Mouse (Mus musculus) intestine, embryonic 15.5 days (tissue): Measurements from ENCODE around the gene Miip. TPM values are rescaled to one million over a fixed set of nuclear protein-coding genes. Genes with fewer than 3 reads are reported as not detected.
A peak's percentile ranks its signal among the peaks of the same experiment; 100 is the strongest.

ENCODE experiments used
- ATAC-seq: fragments of 200-750 bp; cut with Nextera tagmentation; 2 replicates; pipeline ENCODE4 v1.8.0; 2017; ENCODE audit warnings: moderate TSS enrichment, moderate library complexity
- H3K27ac ChIP-seq: fragments of 300-500 bp; sonication (generic); 2 replicates; pipeline ENCODE4 v1.5.1; 2015; ENCODE audit warnings: mild to moderate bottlenecking, inconsistent platforms
- H3K27me3 ChIP-seq: fragments of 300-500 bp; sonication (generic); replicated peaks from 2 replicates; pipeline ENCODE4 v1.6.1; 2015; ENCODE audit warnings: inconsistent platforms
- H3K36me3 ChIP-seq: fragments of 300-500 bp; sonication (generic); 2 replicates; pipeline ENCODE4 v1.6.1; 2015; ENCODE audit warnings: inconsistent platforms
- H3K4me1 ChIP-seq: fragments of 300-500 bp; sonication (generic); replicated peaks from 2 replicates; pipeline ENCODE4 v1.6.1; 2015; ENCODE audit warnings: inconsistent platforms
- H3K4me2 ChIP-seq: fragments of 300-500 bp; sonication (generic); replicated peaks from 2 replicates; pipeline ENCODE4 v1.6.1; 2015; ENCODE audit warnings: mild to moderate bottlenecking, inconsistent platforms
- H3K4me3 ChIP-seq: fragments of 300-500 bp; sonication (generic); replicated peaks from 2 replicates; pipeline ENCODE4 v1.5.1; 2015; ENCODE audit warnings: inconsistent platforms
- H3K9ac ChIP-seq: fragments of 300-500 bp; sonication (generic); 2 replicates; pipeline ENCODE4 v1.6.1; 2015; ENCODE audit warnings: inconsistent platforms
- H3K9me3 ChIP-seq: fragments of 300-500 bp; sonication (generic); 2 replicates; pipeline ENCODE4 v1.6.1; 2016; ENCODE audit warnings: inconsistent platforms
- WGBS: fragments of 180-500 bp; shearing (Covaris S2); methylation state at CpG from one replicate; pipeline ENCODE4 v1.1.7; 2015; 5-methylcytosine and 5-hydroxymethylcytosine counted together
- polyA plus RNA-seq: library from polyadenylated mRNA; unstranded; fragments of >200 nt; fragmentation: Nextera tagmentation; extraction: Ambion mirVana; gene quantifications from 2 replicates; pipeline ENCODE4 v1.2.1, GENCODE M21; 2015

Miip gene
- polyA plus RNA-seq, result 33.1 and 35.6 TPM in 2 replicates

DNA sequence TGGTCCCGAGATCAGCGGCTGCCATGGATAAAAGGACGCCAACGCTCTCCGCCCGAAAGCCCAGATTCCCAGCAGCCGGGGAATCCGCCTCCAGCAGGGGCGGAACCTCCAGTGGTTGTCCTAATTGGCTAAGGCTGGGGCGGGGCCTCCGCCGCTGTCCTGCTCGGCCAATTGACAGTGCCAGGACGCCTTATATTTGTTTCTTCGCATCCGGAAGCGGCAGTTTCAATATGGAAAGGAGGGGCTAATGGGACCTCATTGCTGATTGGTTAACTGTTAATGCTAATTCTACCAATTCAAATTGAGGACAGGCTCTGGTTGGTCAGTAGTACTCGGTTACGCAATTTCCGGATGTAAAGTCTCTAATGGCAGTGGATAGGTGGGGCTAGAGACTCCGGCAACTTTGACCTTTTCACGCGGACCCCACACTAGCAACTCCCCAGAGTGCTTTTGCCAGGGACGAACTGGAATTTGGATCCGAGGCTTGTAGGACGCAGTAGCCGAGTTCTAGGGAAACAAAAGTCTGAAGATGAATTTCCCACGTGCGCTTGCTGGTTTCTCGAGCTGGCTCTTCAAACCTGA lies at the start of gene Miip, which contains the start of gene Fv1:
Gene Miip, minus strand, starts transcription at position 367 of the 582 bp plus-strand sequence.
Gene Fv1, plus strand, starts transcription at position 530 of the 582 bp plus-strand sequence.
- Histone ChIP-seq H3K4me3 (peak within 1 kb of the TSS; percentile 89), H3K27me3 (no peaks in the 10 kb centered on the region), H3K4me1 (peaks cover 14% of the 10 kb centered on the region), H3K9ac (peak within 1 kb of the TSS; percentile 84), H3K36me3 (peaks cover 23% of the 10 kb centered on the region), H3K4me2 (peak within 1 kb of the TSS; percentile 77), H3K9me3 (no peaks in the 10 kb centered on the region), H3K27ac (peak within 1 kb of the TSS; percentile 82)
- peak; percentile 99 for ATAC-seq
- under 1% methylated on average over 30 of the region's 30 CpGs for WGBS

DNA sequence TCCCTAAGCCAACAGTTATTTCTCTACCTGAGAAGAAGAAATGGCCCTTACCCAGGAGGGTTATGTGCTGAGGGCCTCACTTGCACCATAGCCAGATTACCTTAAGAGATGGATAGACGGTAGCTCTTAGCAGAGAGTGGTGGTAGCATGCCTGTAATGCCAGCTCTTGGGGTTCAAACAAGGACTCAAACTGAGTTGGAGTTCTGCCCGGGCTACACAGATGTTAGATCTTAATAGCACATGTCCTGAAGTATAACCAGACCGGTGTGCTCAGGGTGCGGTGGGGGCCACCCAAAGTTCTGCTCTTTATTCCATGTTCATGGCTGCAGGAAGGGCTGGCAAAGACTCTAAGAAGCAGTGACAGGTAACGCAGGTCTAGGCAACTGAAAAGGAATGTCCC lies 40.9 kb upstream of the Miip start:
- H3K27me3 ChIP-seq, result no peaks in the 10 kb centered on the region
- no peak overlapping the region for H3K4me3 ChIP-seq
- 88% methylated on average over 5 of the region's 5 CpGs for WGBS
- H3K27ac ChIP-seq, result no peak overlapping the region
- H3K9ac ChIP-seq, result no peak overlapping the region
- H3K4me1 ChIP-seq, result peaks cover 5% of the 10 kb centered on the region; the same call in 1 of the 2 replicates
- ATAC-seq, result no peak
- no peak overlapping the region for H3K4me2 ChIP-seq
- no peaks in the 10 kb centered on the region for H3K9me3 ChIP-seq
- H3K36me3 ChIP-seq, result 0 out of 2 replicates have a peak, but pooled peaks cover 3% of the 10 kb centered on the region

DNA sequence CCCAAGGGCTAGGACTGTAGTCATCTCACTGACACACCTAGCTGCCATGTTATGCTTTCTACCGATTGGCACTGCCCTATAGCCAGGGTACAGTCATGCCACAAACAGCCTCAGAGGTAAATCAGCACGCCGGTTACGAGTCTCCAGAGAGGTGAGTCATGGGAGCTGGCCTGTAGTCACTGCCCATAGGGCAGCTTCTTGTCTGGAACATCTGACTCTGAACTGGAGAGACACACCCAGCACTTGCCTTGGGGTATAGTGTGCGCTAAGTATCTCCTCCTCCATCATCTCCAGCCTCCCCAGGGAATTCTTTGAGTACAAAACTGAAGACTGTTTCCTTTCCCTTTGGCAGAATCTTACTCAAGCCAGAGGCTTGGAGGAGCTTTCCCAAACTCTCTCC lies 37.6 kb upstream of the Miip start:
- H3K27me3 ChIP-seq, result no peaks in the 10 kb centered on the region
- no peak overlapping the region for H3K4me3 ChIP-seq
- no peaks in the 10 kb centered on the region; the same call in 1 of the 2 replicates for H3K36me3 ChIP-seq
- no peak for ATAC-seq
- no peak overlapping the region for H3K27ac ChIP-seq
- WGBS, result 71% methylated on average over 5 of the region's 5 CpGs
- no peak overlapping the region for H3K9ac ChIP-seq
- peaks cover 11% of the 10 kb centered on the region for H3K4me1 ChIP-seq
- no peak overlapping the region for H3K4me2 ChIP-seq
- H3K9me3 ChIP-seq, result no peaks in the 10 kb centered on the region

DNA sequence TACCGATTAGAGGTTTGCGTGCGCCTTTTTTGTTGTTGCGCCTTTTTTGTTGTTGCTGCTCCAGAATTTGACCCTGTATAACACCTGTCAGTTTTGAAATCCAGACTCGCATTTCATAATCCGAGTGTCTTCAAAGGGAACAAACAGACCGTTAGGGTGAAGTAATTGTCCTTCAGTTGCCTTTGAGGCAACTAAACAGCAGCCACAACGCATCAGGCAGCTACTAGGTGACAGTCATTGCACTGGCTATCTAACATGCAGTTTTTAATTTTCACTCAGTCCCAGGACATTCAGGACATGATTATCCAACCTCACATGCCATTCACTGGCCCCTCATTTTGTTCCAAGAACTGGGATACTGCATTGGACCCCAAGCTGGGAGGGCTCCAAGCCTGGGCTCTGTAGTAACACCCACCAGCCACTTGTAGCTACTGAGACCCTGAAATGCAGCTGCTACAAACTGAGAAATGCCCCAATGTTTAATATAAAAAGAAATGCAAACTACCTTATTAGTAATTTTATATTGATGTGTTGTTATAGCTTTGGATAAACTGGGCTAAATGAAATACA lies 36.6 kb upstream of the Miip start:
- no peak overlapping the region for H3K27ac ChIP-seq
- H3K9me3 ChIP-seq, result no peaks in the 10 kb centered on the region
- peak overlapping the region; percentile 81 for H3K4me3 ChIP-seq
- H3K4me1 ChIP-seq, result peaks cover 15% of the 10 kb centered on the region
- 2% methylated on average over 8 of the region's 8 CpGs for WGBS
- peak; percentile 21; the same call in 1 of the 2 replicates for ATAC-seq
- H3K4me2 ChIP-seq, result peak overlapping the region; percentile 72
- H3K36me3 ChIP-seq, result no peaks in the 10 kb centered on the region; the same call in 1 of the 2 replicates
- H3K9ac ChIP-seq, result no peak overlapping the region
- H3K27me3 ChIP-seq, result no peaks in the 10 kb centered on the region

DNA sequence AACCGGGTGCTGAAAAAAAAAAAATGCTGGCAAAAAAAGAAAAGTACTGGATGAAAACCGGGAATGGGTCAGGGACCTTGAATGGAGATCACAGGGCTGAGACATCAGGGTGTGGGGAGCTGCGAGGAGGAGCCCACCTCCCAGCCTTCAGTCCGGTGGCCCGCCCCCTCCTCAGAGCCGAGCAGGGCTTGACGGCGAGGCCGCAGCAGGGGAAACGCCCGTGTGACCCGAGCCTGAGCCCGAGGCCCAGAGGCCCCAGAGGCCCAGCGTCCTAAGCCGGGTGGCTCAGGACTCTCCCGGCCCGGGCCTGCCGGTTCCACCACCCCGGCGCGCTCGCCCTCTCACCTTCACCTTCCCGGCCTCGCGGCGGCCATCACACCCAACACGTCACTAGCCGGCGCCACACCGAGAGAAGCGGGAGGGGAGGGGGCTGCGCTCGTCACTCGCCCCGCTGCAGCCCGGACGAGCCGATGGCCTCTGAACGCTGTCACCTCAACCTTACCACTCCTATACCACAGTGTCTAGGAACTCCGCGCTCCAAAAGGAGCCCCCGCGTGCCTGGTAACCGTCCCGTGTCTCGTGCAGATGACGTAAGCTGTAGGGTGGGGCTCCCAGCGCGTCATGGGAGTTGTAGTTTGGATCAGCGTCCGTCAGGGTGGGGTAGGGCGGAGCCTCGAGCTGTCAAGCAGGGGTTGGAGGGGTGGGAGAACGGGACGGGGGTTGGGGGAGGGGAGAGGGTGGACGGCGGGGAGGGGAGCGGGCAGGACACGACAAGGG lies 35.9 kb upstream of the Miip start, which contains the start of gene Mfn2:
Gene Mfn2, minus strand, starts transcription at position 392 of the 777 bp plus-strand sequence.
- Histone ChIP-seq H3K36me3 (peaks cover 6% of the 10 kb centered on the region; the same call in 1 of the 2 replicates), H3K9me3 (no peaks in the 10 kb centered on the region), H3K4me3 (peak within 1 kb of the TSS; percentile 81), H3K4me2 (peak within 1 kb of the TSS; percentile 72), H3K27ac (peak within 1 kb of the TSS; percentile 84), H3K27me3 (no peaks in the 10 kb centered on the region), H3K4me1 (peaks cover 15% of the 10 kb centered on the region), H3K9ac (peak within 1 kb of the TSS; percentile 73)
- WGBS, result under 1% methylated on average over 58 of the region's 59 CpGs
- ATAC-seq, result peak; percentile 95

DNA sequence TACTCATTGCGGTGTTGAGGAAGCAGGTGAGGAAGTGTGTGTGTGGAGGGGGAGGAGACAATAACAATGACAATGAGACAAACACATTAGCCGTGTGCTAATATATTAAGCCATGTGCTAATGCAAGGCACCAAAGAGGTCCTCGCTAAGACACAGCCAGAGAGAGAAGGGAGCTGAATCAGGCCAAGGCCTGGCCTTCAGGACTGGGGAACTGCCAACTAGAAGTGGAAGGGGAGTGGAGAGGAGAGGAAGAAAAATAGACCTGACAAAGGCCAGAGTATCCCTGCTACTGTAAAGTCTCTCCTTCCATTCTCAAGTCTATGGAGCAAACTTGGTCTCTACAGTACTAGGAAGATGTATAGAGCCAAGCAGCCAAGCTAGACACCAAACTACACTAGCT lies 35.0 kb upstream of the Miip start:
- no peaks in the 10 kb centered on the region for H3K27me3 ChIP-seq
- no peak overlapping the region for H3K27ac ChIP-seq
- H3K4me3 ChIP-seq, result peak overlapping the region; percentile 81
- no peak for ATAC-seq
- H3K36me3 ChIP-seq, result peaks cover 7% of the 10 kb centered on the region; the same call in 1 of the 2 replicates
- 68% methylated on average over 3 of the region's 3 CpGs for WGBS
- H3K9ac ChIP-seq, result peak overlapping the region; percentile 73; the same call in 1 of the 2 replicates
- peak overlapping the region; percentile 53 for H3K4me2 ChIP-seq
- no peaks in the 10 kb centered on the region for H3K9me3 ChIP-seq
- peaks cover 15% of the 10 kb centered on the region for H3K4me1 ChIP-seq

DNA sequence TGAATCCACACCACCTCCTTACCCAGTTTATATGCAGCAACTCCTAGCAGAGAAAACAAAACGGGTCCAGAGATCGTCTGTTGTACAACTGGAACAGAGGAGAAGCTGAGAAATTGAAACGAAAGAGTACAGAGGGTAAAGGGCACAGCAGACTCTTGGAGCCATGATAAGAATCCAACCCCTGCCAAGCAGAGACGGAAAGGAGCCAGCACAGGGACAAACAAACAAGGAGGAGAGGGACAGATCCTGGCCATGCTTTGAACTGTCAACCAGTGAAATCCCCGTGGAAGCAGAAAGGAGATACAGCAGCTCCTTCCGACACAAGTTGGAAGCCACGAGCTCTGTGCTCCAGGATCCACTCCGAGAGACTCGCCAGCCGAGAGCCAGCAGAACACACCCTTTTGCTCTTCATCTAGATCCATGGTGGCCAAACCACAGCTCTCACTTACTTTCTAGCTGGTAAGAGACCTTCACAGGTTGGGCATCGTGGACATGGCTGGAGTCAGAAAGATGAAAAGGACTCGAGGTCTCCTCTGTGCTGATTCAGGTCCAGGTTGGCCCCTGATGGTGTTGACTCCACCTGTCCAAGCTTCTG lies 34.4 kb upstream of the Miip start:
- H3K4me1 ChIP-seq, result peaks cover 15% of the 10 kb centered on the region
- H3K4me3 ChIP-seq, result no peak overlapping the region
- WGBS, result 82% methylated on average over 12 of the region's 12 CpGs
- peak overlapping the region; percentile 18 for H3K4me2 ChIP-seq
- no peak overlapping the region for H3K9ac ChIP-seq
- no peak overlapping the region for H3K27ac ChIP-seq
- H3K36me3 ChIP-seq, result peaks cover 8% of the 10 kb centered on the region; the same call in 1 of the 2 replicates
- H3K27me3 ChIP-seq, result no peaks in the 10 kb centered on the region
- no peaks in the 10 kb centered on the region for H3K9me3 ChIP-seq
- ATAC-seq, result no peak

DNA sequence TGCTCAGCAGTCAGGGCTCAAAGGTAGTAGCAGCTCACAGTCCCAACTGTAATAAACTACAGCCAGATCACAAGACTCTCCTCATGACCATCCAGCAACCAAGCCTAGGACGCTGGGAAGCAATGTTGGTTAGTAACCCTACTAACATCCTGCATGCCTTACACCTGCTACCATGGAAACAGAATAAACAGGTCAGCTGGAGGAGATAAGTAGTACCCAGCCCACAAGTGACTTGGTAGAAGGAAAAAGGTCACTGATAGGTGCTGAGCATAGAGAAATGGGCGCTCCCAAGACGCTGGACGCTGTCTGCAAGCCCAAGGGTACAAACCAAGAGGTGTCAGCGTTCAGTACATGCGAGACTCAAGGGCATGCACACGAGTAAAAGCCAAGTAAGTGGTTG lies 31.8 kb upstream of the Miip start:
- H3K27ac ChIP-seq, result no peak overlapping the region
- peaks cover 30% of the 10 kb centered on the region for H3K36me3 ChIP-seq
- 77% methylated on average over 7 of the region's 7 CpGs for WGBS
- H3K4me3 ChIP-seq, result no peak overlapping the region
- H3K9me3 ChIP-seq, result no peaks in the 10 kb centered on the region
- no peak overlapping the region for H3K9ac ChIP-seq
- no peak overlapping the region for H3K4me2 ChIP-seq
- peak; percentile 41 for ATAC-seq
- no peaks in the 10 kb centered on the region for H3K27me3 ChIP-seq
- peaks cover 15% of the 10 kb centered on the region for H3K4me1 ChIP-seq

DNA sequence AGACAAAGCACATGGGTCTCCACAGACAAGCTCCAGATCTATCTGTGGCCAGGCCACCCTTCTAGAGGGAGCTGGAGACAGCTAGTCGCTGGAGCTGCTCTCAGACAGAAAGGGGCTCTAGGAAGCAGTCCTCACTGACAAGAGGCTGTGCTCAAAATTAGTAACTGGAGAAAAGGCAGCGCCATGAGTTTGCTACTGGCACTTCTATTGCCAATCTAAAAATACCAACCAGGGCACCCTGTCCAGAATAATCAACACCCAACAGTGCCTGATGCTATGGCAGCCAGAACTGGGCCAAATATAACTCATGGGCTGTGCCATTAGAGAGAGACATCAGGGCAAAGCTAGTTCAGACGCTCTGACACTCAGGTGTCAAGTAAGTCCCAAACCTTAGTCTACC lies 28.7 kb upstream of the Miip start:
- H3K4me2 ChIP-seq, result no peak overlapping the region
- no peak overlapping the region for H3K27ac ChIP-seq
- 0 out of 2 replicates have a peak, but pooled peaks cover 4% of the 10 kb centered on the region for H3K4me1 ChIP-seq
- no peaks in the 10 kb centered on the region for H3K9me3 ChIP-seq
- no peak for ATAC-seq
- H3K9ac ChIP-seq, result no peak overlapping the region
- peaks cover 30% of the 10 kb centered on the region for H3K36me3 ChIP-seq
- H3K4me3 ChIP-seq, result no peak overlapping the region
- H3K27me3 ChIP-seq, result no peaks in the 10 kb centered on the region
- 87% methylated on average over 3 of the region's 3 CpGs for WGBS

DNA sequence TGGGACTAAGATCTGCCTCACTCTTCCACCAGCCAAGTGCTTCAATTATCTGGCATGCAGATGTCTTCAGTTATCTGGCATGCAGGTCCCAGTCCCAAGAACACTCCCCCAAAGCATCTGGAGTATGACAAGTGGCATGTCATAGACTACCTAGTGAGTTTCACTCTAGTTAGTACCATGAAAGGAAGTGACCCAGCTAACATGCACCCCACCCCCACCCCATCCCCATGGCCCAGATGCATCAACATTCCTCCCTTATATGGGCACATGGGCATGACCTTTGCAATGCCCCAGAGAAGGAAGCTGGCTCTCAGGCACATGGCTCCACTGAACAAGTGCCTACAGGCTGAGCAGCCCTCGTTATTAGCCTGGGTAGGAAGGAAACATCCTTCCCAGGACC lies 27.8 kb upstream of the Miip start:
- no peak overlapping the region for H3K27ac ChIP-seq
- 0 out of 2 replicates have a peak, but pooled peaks cover 4% of the 10 kb centered on the region for H3K4me1 ChIP-seq
- H3K4me2 ChIP-seq, result no peak overlapping the region
- H3K9me3 ChIP-seq, result no peaks in the 10 kb centered on the region
- no peak for ATAC-seq
- H3K36me3 ChIP-seq, result peaks cover 30% of the 10 kb centered on the region
- no peaks in the 10 kb centered on the region for H3K27me3 ChIP-seq
- no peak overlapping the region for H3K9ac ChIP-seq
- 57% methylated on average over 1 of the region's 1 CpGs for WGBS
- H3K4me3 ChIP-seq, result no peak overlapping the region

DNA sequence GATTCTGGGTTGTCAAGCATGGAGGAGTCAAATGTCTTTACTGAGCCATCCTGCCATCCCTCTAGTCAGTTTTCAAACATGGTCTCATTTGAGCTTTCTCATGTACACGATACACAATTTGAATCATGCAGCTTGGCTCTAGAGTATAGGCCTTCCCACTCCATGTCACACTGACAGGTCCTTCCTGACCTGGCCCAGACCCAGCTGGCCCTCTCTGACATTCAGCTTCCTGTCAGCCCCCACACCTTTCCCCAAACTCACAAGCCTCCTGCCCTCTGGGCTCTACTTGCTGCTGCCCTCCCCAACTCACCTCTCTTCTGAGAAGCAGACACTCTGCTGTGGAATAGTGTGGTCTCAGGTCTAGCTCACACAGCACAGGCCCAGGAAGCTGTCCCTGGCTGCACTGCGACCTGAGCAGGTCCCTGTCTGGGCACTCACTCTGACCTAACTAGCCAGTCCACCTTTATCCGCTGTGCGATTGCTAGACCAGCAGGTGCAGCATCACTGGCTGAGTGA lies 27.3 kb upstream of the Miip start:
- ATAC-seq, result no peak
- 87% methylated on average over 4 of the region's 4 CpGs for WGBS
- Histone ChIP-seq H3K4me3 (no peak overlapping the region), H3K36me3 (peaks cover 30% of the 10 kb centered on the region), H3K27me3 (no peaks in the 10 kb centered on the region), H3K9me3 (no peaks in the 10 kb centered on the region), H3K4me1 (0 out of 2 replicates have a peak, but pooled peaks cover 4% of the 10 kb centered on the region), H3K27ac (no peak overlapping the region), H3K4me2 (no peak overlapping the region), H3K9ac (no peak overlapping the region)

DNA sequence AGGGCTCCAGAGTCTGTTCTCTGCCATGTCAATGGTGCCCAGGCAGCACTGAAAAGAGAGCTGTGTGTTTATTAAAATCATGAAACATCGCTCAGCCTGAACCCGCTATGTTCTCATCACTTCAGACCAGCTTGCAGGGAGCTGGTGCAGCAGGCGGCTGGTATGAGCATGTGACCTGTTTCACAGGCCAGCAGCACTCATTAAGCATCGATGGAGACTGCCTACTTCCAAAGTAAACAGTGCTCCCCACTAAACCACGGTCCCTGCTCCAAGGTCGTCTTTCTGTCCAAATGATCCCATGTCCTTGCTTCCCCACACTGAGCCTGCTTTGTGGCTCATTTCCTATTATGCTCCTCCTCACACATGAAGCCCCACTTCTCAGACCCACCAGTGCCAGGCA lies 21.7 kb upstream of the Miip start:
- no peak overlapping the region for H3K4me2 ChIP-seq
- ATAC-seq, result no peak
- H3K4me1 ChIP-seq, result no peaks in the 10 kb centered on the region
- no peaks in the 10 kb centered on the region for H3K27me3 ChIP-seq
- no peak overlapping the region for H3K27ac ChIP-seq
- 75% methylated on average over 6 of the region's 6 CpGs for WGBS
- peaks cover 34% of the 10 kb centered on the region for H3K36me3 ChIP-seq
- H3K9me3 ChIP-seq, result no peaks in the 10 kb centered on the region
- no peak overlapping the region for H3K9ac ChIP-seq
- no peak overlapping the region for H3K4me3 ChIP-seq
